Mouse (Mus musculus) gastrocnemius, postnatal 10 days (tissue): ENCODE results near the gene Cenpw. TPM values are rescaled to one million over a fixed set of nuclear protein-coding genes. Genes with fewer than 3 reads are reported as not detected.

Experiments used
- DNase-seq: peaks from one replicate; pipeline ENCODE4 v3.0.0; 2021; ENCODE audit warnings: mixed read lengths
- long read RNA-seq, 2 experiments: library from polyadenylated mRNA; stranded (forward); transcript quantifications; one replicate each; pipeline ENCODE4 v2.0.0; 2021
- total RNA-seq, 2 experiments: library from RNA; stranded (reverse); gene quantifications; 2 replicates each; pipeline ENCODE4 v1.2.3; 2021

The Cenpw gene
- 1 to 10 TPM; 1.4 to 1.9 TPM for total RNA-seq
- long read RNA-seq, experiment 1, partial matches to known transcripts, result 1 of 4 reads
- long read RNA-seq, experiment 1, other reads (novel, unspliced or antisense), result 0 of 4 reads
- long read RNA-seq, experiment 2, transcript Cenpw-201 (3 exons, 1,532 nt), result major isoform, 7 of 8 reads
- long read RNA-seq, experiment 2, partial matches to known transcripts, result 0 of 8 reads
- long read RNA-seq, experiment 2, other reads (novel, unspliced or antisense), result 1 of 8 reads

DNA sequence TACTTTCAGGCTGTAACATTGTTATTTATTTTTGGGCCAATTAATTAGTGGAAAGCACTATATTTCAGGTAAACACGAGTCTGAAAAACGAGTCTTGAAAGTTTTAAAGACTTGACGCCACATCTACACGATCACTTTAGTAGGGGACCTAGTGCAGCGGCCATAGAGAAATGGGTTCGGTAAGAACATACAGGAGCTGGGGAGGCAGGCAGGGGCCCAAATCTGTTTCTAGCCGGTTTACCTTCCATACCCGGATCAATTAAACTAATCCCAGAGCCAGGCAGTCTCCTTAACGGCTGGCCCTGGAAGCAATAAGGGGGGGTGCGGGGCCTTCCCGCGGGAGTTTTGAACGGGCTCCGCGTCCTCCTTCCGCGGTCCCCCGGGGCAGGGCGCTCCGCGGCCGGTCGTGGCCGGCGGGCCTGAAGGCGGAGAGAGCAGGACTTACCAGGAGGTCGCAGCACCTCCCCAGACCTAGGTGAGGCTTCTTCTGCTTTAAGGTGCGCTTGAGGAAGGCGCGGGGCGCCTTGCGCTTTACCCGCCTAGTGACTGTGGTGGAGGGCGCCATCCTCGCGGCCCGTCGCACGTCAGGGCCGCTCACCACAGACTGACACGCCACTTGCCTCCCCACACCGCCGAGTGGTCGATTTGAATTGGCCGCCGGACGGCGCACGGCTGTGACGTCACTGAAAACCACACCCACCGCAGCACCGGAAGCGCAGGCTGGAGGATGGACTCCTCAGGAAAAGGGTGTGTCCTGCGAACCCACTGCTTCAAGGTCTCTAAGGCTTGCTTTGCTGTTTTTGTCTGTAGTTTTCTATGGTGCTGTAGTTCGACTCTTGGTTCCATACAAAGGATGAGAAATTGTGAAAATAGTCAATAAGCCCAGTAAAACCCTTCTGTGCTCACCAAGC, at the start of gene Cenpw:
Cenpw (minus strand) TSS at position 645 of the 911 bp plus-strand sequence.
- DNase-seq, result peak; percentile 89

DNA sequence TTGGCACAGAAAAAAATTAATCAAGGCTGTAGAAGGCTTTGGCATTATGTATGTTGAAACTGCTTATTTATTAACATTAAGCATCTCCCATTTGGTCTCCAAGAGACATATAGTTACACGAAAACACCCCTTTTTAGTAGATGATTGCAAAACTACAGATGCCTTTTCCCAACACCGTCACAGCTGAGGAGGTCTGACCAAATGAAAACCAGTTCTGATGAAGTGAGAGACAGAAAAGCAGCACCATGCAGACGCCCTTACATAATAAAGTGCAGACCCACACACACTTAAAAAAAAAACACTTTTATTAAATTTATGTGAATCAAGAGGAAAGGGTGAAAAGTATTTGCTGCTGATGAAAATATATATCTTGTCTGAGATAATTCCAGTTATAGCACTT, 49.3 kb upstream of the Cenpw start:
- DNase-seq, result no peak

DNA sequence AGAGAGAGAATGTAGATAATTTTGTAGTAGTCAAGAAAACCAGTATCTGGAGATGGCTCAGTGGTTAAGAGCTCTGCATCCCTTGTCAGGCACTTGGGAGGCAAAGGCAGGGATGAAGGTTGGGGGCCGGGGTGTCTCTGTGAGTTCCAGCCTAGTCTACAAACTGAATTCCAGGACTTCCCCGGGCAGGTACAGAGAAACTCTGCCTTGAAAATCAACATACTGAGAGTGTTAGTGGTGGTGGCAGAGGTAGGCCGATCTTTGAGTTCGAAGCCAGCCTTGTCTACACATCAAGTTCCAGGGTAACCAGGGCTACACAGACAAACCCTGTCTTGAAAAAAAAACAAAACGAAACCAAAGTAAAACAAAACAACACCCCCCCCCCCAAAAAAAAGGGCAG, 859 bp downstream of the Cenpw start:
- no peak for DNase-seq

DNA sequence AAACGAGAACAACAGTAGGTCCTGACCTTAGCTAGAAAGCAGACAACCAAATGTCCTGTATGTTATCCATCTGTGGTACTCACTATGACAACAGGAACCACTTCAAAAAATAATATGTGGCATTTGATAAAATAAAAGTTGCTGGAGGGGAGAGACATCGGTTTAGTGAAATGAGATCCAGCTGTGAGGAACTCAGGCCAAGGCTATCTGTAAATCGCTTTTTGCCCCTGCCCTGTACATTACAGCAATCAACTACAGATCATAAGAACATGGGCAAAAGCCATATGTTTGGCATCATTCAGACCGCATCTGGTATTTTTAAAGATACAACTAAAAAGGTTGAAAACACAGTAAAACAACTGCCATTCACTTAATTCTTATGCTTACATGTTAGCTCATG, 32.7 kb downstream of the Cenpw start:
- DNase-seq, result no peak
